Mouse (Mus musculus) T-helper 1 cell (primary cell): ENCODE measurements around the gene Rhbdl1.

Experiments used
- in situ Hi-C: fragments of 300-600 bp; cut with MboI, MseI; formaldehyde crosslinking; loops from one replicate; pipeline ENCODE4 v1.15.1; 2025; ENCODE audit warnings: high pct_unique_total_duplicates

Gene Rhbdl1

DNA sequence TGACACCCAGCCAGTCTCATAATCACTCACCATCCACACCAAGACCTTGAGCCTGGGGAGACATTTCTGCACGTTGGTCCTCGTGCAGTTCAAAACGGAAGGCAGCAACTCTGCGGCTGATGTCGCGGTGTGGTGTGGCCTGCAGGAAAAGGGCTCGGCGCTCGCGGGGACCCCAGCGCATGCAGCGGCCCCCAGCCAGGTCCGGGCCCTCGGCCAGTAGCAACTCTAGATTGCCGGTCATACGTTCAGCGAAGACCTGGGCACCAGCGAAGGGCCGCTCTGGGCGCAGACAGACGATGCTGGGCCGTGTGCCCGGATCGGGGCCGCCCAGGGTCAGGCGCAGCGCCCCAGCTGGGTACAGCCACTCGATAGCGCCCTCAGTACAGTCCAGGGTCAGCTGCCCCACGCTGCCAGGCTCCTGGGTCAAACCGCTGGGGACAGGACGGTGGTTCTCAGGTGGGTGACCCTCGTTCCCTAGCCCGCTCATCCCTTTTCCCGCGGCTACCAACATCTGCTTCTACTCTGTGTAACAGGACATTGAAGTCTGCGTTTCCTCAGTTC is 40.8 kb downstream of the Rhbdl1 start:
- in situ Hi-C loops: no loop called here

DNA sequence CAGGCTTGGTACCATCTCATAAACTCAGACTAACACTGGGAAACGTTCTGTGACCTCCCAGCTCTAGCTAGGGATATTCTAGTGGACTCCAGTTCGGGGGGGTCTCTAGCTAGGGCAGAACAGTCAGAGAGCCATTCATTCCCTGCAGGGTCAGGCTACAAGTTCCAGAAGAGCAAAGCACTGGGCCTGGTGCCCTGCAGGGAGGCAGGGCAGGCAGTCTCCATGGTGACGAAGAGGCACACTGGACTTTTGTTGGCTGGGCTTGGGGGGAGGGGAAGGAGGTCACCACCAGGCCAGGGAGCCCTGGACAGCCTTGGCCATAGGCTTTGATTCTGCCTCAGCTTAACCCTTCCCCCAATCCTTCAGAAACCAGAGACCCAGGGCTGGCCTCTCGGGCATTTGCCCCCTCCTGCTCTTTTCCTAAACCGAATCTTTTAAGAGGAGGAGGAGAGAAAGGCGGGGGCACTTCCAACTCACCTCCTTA is 41.4 kb downstream of the Rhbdl1 start, which contains the start of gene AC134908.4:
Gene AC134908.4, minus strand, starts transcription at position 51 of the 484 bp plus-strand sequence.
- in situ Hi-C loops: no loop called here

DNA sequence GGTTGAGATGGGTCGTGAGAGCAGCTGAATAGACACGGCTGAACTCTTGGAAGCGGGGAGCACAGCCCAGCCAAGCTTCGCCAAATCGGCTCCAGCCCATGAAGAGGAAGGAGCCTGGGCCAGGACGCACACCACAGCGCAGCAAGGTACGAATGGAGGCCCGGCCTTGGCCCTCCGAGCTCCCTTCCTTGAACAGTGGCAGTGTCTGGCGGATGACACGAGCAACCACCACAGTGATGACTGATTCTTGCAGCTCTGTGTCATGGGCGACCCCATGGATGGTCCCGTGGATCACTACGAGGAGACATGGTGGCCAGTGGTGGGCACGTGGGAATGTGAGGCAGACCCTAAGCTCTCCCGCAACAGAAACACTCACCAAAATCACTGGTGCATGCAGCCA is 42.1 kb downstream of the Rhbdl1 start:
- in situ Hi-C loops: no loop called here

DNA sequence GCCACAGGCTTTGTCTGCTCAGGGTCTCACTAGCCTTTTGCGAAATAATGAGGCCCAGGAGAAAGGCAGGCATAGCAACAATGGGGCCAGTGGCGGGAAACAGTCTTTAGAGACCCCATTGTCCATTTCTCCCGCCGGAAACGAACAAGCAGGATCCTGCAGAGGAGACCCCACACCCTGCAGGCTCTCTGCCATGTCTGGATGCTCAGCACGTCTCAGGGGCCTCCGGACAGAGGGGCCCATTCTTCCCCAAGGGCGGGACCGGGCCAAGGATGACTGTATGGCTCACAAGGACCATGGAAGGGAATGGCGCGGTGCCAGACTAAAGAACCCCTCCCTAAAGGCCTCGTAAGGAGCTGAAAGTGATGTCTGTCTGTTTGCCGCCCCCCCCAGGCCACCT is 42.9 kb downstream of the Rhbdl1 start:
- in situ Hi-C loops: no loop called here

DNA sequence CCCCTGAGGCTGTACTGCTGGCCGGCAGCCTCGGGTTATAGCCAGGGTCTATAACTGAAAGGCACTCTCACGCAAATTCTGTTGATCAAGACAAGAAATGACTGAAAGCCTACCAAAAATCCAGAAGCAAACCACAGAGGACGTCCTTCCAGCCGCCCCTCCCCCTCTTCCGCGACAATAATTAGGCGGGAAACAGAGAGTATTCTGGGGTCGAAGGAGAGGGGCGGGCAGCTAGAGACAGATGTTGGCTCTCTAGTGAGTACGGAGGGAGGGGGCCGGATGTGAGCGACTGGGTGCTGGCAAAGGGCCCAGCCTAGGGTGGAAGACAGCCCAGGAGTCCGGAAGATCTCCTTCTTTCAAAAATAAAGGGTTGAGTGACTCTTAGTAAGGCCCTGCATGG is 44.5 kb downstream of the Rhbdl1 start, which contains the start of gene Fam173a:
Gene Fam173a, minus strand, starts transcription at position 287 of the 400 bp plus-strand sequence.
- in situ Hi-C loops: no loop called here

DNA sequence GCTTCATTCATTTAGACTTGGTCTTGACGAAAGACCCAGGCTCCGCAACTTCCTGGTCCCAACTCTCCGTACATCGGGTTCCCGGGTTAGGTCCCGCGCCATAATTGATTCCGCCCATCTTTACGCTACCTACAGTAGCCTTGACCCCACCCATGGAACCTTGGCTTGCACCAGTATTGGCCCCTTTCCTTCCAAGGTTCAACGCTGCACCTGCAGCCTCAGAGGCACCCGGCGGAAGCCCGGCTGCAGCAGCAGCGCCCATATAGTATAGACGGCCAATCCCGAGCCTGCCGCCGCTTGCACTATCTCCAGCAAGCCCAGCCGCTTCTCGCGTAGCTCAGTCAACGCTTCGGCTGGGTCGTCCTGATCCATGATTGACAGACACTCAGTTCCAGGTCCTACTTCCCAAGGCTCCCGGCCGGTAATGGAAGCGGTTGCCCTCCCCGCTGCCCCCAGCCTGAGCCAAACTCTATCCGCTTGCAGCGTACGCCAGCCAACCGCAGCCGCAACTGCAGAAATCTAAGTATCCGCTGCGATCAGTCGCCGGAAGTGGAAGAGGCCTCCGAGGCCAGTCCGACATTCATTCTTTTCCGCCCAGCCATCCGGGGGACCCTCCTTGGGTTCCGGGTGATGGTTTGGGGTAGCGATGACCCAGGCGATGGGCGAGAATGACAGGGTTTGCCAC is 45.1 kb downstream of the Rhbdl1 start:
- in situ Hi-C loops: no loop called here

DNA sequence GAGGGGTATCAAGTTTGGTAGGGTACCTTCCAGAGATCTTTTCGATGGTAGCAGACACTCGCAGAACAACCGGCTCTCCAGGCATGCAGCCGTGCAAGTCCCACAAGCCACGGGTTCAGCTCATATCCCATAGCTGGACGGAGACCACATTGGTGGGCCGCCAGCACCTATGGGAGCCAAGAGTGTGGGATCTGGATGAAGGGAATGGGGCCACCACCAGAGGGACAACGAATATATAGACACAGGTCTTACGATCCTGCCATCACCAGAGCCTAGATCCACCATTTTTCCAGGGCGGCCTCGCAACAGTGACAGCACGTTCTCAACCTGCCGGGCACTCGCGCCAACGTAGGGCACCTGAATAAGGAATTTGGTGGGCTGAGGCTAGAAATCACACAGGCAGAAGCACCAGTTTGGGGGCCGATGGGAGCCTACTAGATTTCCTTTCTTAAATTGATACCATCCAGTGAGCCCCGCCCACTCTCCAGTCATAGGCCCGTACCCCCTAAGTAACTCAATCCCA is 45.7 kb downstream of the Rhbdl1 start:
- in situ Hi-C loops: no loop called here

DNA sequence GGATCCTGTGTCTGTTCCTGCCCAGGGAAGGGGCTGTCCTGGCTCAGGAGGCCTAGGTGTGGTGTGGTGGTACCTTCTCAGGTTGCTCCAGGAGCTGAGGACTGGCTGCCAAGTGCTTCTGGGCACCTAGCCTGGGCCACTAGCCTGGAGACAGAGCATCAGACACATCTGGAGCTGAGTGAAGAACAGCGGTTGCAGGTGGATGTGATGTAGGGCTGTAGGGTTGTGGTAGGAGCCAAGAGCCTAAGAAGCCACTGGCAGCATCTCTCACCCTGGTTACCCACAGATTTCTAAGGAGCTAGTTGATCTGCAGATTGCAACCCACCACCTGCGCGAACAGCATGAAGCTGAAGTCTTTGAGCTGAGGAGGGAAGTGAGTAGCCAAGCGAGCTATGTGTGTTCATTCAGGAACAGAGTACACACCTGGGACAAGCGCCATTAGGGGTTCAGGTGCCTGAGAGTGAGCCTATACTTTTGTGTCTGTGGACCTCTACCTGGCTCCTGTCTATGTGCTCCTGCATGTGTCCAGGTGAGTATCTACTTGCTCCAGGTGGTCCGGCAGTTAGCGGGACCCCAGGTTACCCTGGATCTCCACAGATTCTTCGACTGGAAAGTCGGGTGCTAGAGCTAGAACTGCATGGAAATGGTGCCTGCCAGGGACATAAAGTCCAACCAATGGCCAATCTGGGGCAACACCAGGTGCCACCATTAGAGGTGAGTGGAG is 50.2 kb downstream of the Rhbdl1 start:
- in situ Hi-C loops: no loop called here

DNA sequence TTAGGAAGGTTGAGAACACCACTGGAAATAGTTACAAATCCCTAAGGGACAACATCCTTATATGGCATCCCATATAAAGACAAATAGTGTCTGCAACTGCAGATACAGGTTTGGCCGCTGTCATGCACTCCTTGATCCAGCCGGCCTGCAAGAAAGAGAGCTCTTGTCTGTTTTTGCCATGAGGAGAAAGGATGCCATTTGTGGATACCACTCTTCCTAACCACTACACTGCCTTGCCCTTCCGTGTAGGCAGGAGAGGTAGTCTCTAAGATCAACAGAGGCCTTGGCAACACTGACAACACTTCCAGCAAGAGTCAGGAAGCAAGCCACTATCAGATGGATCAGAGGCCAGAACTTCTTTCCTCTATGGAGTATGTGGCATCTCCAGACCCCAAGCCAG is 50.8 kb downstream of the Rhbdl1 start, which contains the start of gene Ccdc78:
Gene Ccdc78, plus strand, starts transcription at position 301 of the 400 bp plus-strand sequence.
- in situ Hi-C loops: no loop called here

DNA sequence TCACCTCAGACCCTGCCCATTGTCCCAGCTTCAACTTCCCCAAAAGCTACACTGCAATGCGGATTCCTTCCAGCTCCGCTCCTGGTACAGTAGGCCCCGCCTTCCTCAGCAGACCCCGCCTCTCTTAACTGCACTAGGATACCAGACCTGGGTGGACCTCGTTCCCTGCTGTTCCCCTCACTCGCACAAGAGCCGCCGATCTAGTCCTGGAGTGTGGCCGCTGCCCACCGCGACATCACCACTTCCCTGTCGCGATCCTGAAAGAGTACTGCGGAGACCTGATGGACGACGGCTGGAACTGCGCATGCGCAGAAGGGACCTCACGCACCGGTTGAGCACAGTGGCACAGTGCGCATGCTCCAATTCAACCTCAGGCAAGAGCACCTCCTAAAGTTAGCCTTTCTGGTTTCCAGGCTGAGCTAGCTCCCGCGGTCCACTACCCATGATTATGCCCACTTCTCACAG is 51.8 kb downstream of the Rhbdl1 start, which contains the start of gene Haghl:
Gene Haghl, minus strand, starts transcription at position 393 of the 465 bp plus-strand sequence.
- in situ Hi-C loops: no loop called here
